Mouse (Mus musculus): ENCODE data around the gene Epb41l1. TPM values are rescaled to one million over a fixed set of nuclear protein-coding genes. Genes with fewer than 3 reads are reported as not detected.
A peak's percentile ranks its signal among the peaks of the same experiment; 100 is the strongest.

Gene Epb41l1
- polyA plus RNA-seq, 1 experiment from 2014 or later = 0.63 TPM

- Histone ChIP-seq H3K36me3 (ENCODE audit: control insufficient read depth, insufficient read depth) (no peaks in the 10 kb centered on the region), H3K27me3 (replicated peaks; ENCODE audit: control insufficient read depth, insufficient read depth, low read length) (no peaks in the 10 kb centered on the region), H3K9ac (ENCODE audit: low read depth, low read length) (peak overlapping the region; percentile 78), H3K9me3 (ENCODE audit: control insufficient read depth) (no peaks in the 10 kb centered on the region), H3K4me1 (replicated peaks; ENCODE audit: control insufficient read depth, insufficient read depth, low read length) (peaks cover 6% of the 10 kb centered on the region; the same call in 1 of the 2 replicates), H3K4me2 (replicated peaks; ENCODE audit: low read depth) (peak overlapping the region; percentile 99), H3K4me3 (ENCODE audit: low read depth, low read length) (peak overlapping the region; percentile 69), H3K27ac (ENCODE audit: low read depth, low read length) (peak overlapping the region; percentile 50; the same call in 1 of the 2 replicates)
- TF ChIP-seq CTCF (IDR thresholded peaks at IDR 0.05; ENCODE audit: low read depth) = peak; percentile 18
- WGBS = under 1% methylated on average over 60 of the region's 80 CpGs
- ATAC-seq = peak; percentile 78
Measured at GRCm38 (mm10) chr2:156475285-156476110, 54.8 kb downstream of the Epb41l1 start.

DNA sequence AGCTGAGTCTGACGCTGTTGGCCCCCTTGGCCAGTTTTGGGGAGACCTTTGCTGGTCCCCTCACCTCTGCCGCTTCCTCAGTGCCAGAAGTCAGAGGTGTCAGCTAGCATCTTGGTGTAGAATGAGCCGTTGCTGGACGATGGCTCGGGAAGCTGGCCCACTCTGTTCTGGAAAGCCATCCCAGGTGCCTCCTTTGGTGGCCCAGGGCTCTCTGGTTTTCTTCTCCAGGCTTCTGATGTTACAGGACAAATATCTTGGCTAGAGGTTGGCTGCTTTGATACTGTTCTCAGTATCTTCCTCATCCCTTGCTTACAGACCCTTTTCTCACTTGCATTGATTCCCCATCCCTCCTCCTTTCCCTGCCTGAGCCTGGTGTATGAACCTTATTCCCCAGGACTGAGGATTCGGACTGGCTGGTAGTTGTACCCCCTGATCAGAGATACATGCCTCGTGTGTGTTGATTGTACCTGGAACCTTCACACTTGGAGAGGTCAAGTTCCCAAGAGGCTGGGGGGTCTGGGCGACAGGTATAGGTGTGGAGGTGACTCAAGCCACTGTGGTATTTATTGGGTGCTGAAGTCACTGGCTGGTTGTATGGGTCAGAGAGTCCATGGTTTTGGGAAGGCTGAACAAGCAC is 55.5 kb downstream of the Epb41l1 start:
- Histone ChIP-seq H3K4me3 (ENCODE audit: low read depth, low read length) (peak overlapping the region; percentile 69), H3K4me2 (replicated peaks; ENCODE audit: low read depth) (peak overlapping the region; percentile 99), H3K27me3 (replicated peaks; ENCODE audit: control insufficient read depth, insufficient read depth, low read length) (no peaks in the 10 kb centered on the region), H3K4me1 (replicated peaks; ENCODE audit: control insufficient read depth, insufficient read depth, low read length) (peaks cover 6% of the 10 kb centered on the region; the same call in 1 of the 2 replicates), H3K9me3 (ENCODE audit: control insufficient read depth) (no peaks in the 10 kb centered on the region), H3K36me3 (ENCODE audit: control insufficient read depth, insufficient read depth) (no peaks in the 10 kb centered on the region), H3K27ac (ENCODE audit: low read depth, low read length) (no peak overlapping the region), H3K9ac (ENCODE audit: low read depth, low read length) (peak overlapping the region; percentile 78)
- no peak for ATAC-seq
- WGBS = 39% methylated on average over 8 of the region's 8 CpGs
- no peak for TF ChIP-seq CTCF (IDR thresholded peaks at IDR 0.05; ENCODE audit: low read depth)

- 64% methylated on average over 5 of the region's 5 CpGs for WGBS
- H3K4me2 ChIP-seq (replicated peaks; ENCODE audit: low read depth) = peak overlapping the region; percentile 99; the same call in 1 of the 2 replicates
- H3K4me3 ChIP-seq (ENCODE audit: low read depth, low read length) = no peak overlapping the region
- H3K4me1 ChIP-seq (replicated peaks; ENCODE audit: control insufficient read depth, insufficient read depth, low read length) = peaks cover 6% of the 10 kb centered on the region; the same call in 1 of the 2 replicates
- no peaks in the 10 kb centered on the region for H3K36me3 ChIP-seq (ENCODE audit: control insufficient read depth, insufficient read depth)
- H3K27me3 ChIP-seq (replicated peaks; ENCODE audit: control insufficient read depth, insufficient read depth, low read length) = no peaks in the 10 kb centered on the region
- no peaks in the 10 kb centered on the region for H3K9me3 ChIP-seq (ENCODE audit: control insufficient read depth)
- no peak for TF ChIP-seq CTCF (IDR thresholded peaks at IDR 0.05; ENCODE audit: low read depth)
- no peak for ATAC-seq
- H3K27ac ChIP-seq (ENCODE audit: low read depth, low read length) = no peak overlapping the region
- H3K9ac ChIP-seq (ENCODE audit: low read depth, low read length) = no peak overlapping the region
Measured at GRCm38 (mm10) chr2:156476748-156477151, 56.0 kb downstream of the Epb41l1 start.

GRCm38 (mm10) chr2:156478046-156478690 is 57.5 kb downstream of the Epb41l1 start:
- no peak for TF ChIP-seq CTCF (IDR thresholded peaks at IDR 0.05; ENCODE audit: low read depth)

GRCm38 (mm10) chr2:156479833-156480232 is 59.1 kb downstream of the Epb41l1 start:
- Histone ChIP-seq H3K9me3 (ENCODE audit: control insufficient read depth) (no peaks in the 10 kb centered on the region), H3K27me3 (replicated peaks; ENCODE audit: control insufficient read depth, insufficient read depth, low read length) (no peaks in the 10 kb centered on the region), H3K36me3 (ENCODE audit: control insufficient read depth, insufficient read depth) (no peaks in the 10 kb centered on the region), H3K4me3 (ENCODE audit: low read depth, low read length) (no peak overlapping the region), H3K9ac (ENCODE audit: low read depth, low read length) (no peak overlapping the region), H3K27ac (ENCODE audit: low read depth, low read length) (no peak overlapping the region), H3K4me2 (replicated peaks; ENCODE audit: low read depth) (no peak overlapping the region), H3K4me1 (replicated peaks; ENCODE audit: control insufficient read depth, insufficient read depth, low read length) (peaks cover 4% of the 10 kb centered on the region; the same call in 1 of the 2 replicates)
- no peak for ATAC-seq
- WGBS = 66% methylated on average over 7 of the region's 7 CpGs
- TF ChIP-seq CTCF (IDR thresholded peaks at IDR 0.05; ENCODE audit: low read depth) = no peak

More at GRCm38 (mm10) chr2:156478046-156478690, 57.5 kb downstream of the Epb41l1 start:
- WGBS = 69% methylated on average over 13 of the region's 13 CpGs
- H3K27me3 ChIP-seq (replicated peaks; ENCODE audit: control insufficient read depth, insufficient read depth, low read length) = no peaks in the 10 kb centered on the region
- no peaks in the 10 kb centered on the region for H3K9me3 ChIP-seq (ENCODE audit: control insufficient read depth)
- H3K9ac ChIP-seq (ENCODE audit: low read depth, low read length) = no peak overlapping the region
- no peak overlapping the region for H3K4me2 ChIP-seq (replicated peaks; ENCODE audit: low read depth)
- H3K4me3 ChIP-seq (ENCODE audit: low read depth, low read length) = no peak overlapping the region
- ATAC-seq = no peak
- H3K27ac ChIP-seq (ENCODE audit: low read depth, low read length) = no peak overlapping the region
- peaks cover 6% of the 10 kb centered on the region; the same call in 1 of the 2 replicates for H3K4me1 ChIP-seq (replicated peaks; ENCODE audit: control insufficient read depth, insufficient read depth, low read length)
- no peaks in the 10 kb centered on the region for H3K36me3 ChIP-seq (ENCODE audit: control insufficient read depth, insufficient read depth)

DNA sequence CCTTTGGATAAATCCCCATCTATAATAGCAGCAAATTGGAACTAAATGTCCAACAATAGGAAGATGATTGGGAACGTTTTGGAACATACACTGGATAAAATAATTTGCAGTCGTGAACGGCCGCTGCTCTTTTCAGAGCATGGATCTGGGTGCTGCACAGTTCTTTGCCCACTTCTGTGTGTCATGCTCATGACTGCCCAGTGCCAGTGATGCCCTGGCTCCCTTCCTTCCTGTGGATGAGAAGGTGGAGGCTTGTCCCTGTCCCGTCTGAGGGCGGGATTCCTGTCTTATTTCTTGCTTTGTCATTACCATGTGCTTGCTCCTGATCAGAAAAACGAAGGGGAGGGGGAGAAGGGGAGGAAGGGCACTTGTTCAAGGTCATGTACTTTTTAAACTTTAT is 59.6 kb downstream of the Epb41l1 start:
- no peak for ATAC-seq
- H3K4me3 ChIP-seq (ENCODE audit: low read depth, low read length) = no peak overlapping the region
- WGBS = 85% methylated on average over 7 of the region's 7 CpGs
- H3K9ac ChIP-seq (ENCODE audit: low read depth, low read length) = no peak overlapping the region
- no peak overlapping the region for H3K27ac ChIP-seq (ENCODE audit: low read depth, low read length)
- no peaks in the 10 kb centered on the region for H3K4me1 ChIP-seq (replicated peaks; ENCODE audit: control insufficient read depth, insufficient read depth, low read length)
- no peaks in the 10 kb centered on the region for H3K9me3 ChIP-seq (ENCODE audit: control insufficient read depth)
- no peaks in the 10 kb centered on the region for H3K36me3 ChIP-seq (ENCODE audit: control insufficient read depth, insufficient read depth)
- H3K27me3 ChIP-seq (replicated peaks; ENCODE audit: control insufficient read depth, insufficient read depth, low read length) = no peaks in the 10 kb centered on the region
- no peak overlapping the region for H3K4me2 ChIP-seq (replicated peaks; ENCODE audit: low read depth)
- no peak for TF ChIP-seq CTCF (IDR thresholded peaks at IDR 0.05; ENCODE audit: low read depth)

Measured in intestine, postnatal 0 days (tissue).